Mouse (Mus musculus) gastrocnemius, adult 2 months (tissue): ENCODE data around the gene Diaph3. TPM values are rescaled to one million over a fixed set of nuclear protein-coding genes. Genes with fewer than 3 reads are reported as not detected.
"Not testable (repeated sequence)": the region's sequence is repeated elsewhere in the genome, so short reads cannot be mapped to it uniquely, and the experiment has no call there.

Experiments
- DNase-seq: peaks from one replicate; pipeline ENCODE4 v3.0.0; 2022
- H3K27ac ChIP-seq: fragments of 200-600 bp; 2 replicates; pipeline ENCODE4 v1.8.1; 2022; ENCODE audit warnings: mild to moderate bottlenecking
- H3K4me3 ChIP-seq: fragments of 200-600 bp; 2 replicates; pipeline ENCODE4 v1.8.1; 2022; ENCODE audit warnings: mild to moderate bottlenecking, moderate library complexity
- CTCF ChIP-seq: fragments of 200-600 bp; IDR thresholded peaks from 2 replicates; pipeline ENCODE4 v1.8.1; 2022; ENCODE audit warnings: antibody characterized with exemption, mild to moderate bottlenecking, moderate library complexity
- intact Hi-C: fragments of 180-260 bp; cut with DNase I; formaldehyde crosslinking; loops from one replicate; pipeline ENCODE4 v1.15.1; 2025
- total RNA-seq, 2 experiments: library from RNA; stranded (reverse); gene quantifications; 2 replicates each; pipeline ENCODE4 v1.2.3; 2021

Gene Diaph3
- total RNA-seq, 2 experiments from 2014 or later, result 0.08 TPM; not detected in 1

GRCm38 (mm10) chr14:86736646-86737045 is 404.4 kb downstream of the Diaph3 start:
- intact Hi-C loops, result no loop called here
- no peak overlapping the region for H3K27ac ChIP-seq
- TF ChIP-seq CTCF, result no peak

GRCm38 (mm10) chr14:86731300-86731699 is 409.7 kb downstream of the Diaph3 start:
- H3K27ac ChIP-seq, result no peak overlapping the region
- no peak overlapping the region for H3K4me3 ChIP-seq
- no peak for DNase-seq
- TF ChIP-seq CTCF, result no peak
- intact Hi-C loops, result no loop called here

More at GRCm38 (mm10) chr14:86736646-86737045, 404.4 kb downstream of the Diaph3 start:
- no peak overlapping the region for H3K4me3 ChIP-seq
- DNase-seq, result no peak

GRCm38 (mm10) chr14:86729617-86730098 is 411.4 kb downstream of the Diaph3 start:
- Histone ChIP-seq H3K4me3 (no peak overlapping the region), H3K27ac (no peak overlapping the region)
- TF ChIP-seq CTCF, result no peak
- intact Hi-C loops, result no loop called here
- DNase-seq, result no peak

- Histone ChIP-seq H3K4me3 (no peak overlapping the region), H3K27ac (no peak overlapping the region)
- intact Hi-C loops, result no loop called here
- TF ChIP-seq CTCF, result no peak
- DNase-seq, result no peak
Observed at GRCm38 (mm10) chr14:86727538-86728045, 413.4 kb downstream of the Diaph3 start.

- H3K4me3 ChIP-seq, result no peak overlapping the region
- intact Hi-C loops, result no loop called here
- no peak for TF ChIP-seq CTCF
- H3K27ac ChIP-seq, result no peak overlapping the region
- DNase-seq, result no peak
Observed at GRCm38 (mm10) chr14:86721768-86722167, 419.3 kb downstream of the Diaph3 start.

- no peak overlapping the region for H3K4me3 ChIP-seq
- TF ChIP-seq CTCF, result no peak
- no peak overlapping the region for H3K27ac ChIP-seq
- DNase-seq, result no peak
- intact Hi-C loops, result no loop called here
Observed at GRCm38 (mm10) chr14:86721082-86721481, 420.0 kb downstream of the Diaph3 start.

- intact Hi-C loops, H3K4me3 ChIP-seq, H3K27ac ChIP-seq, DNase-seq: not testable (repeated sequence)
Observed at GRCm38 (mm10) chr14:86720408-86720807, 420.6 kb downstream of the Diaph3 start.

- Histone ChIP-seq H3K4me3 (no peak overlapping the region), H3K27ac (no peak overlapping the region)
- DNase-seq, result no peak
- no peak for TF ChIP-seq CTCF
- intact Hi-C loops, result no loop called here
Observed at GRCm38 (mm10) chr14:86714088-86714690, 426.8 kb downstream of the Diaph3 start.

GRCm38 (mm10) chr14:86704080-86704479 is 437.0 kb downstream of the Diaph3 start:
- no peak for DNase-seq
- Histone ChIP-seq H3K27ac (no peak overlapping the region), H3K4me3 (no peak overlapping the region)
- intact Hi-C loops, result no loop called here
- no peak for TF ChIP-seq CTCF

GRCm38 (mm10) chr14:86701145-86701544 is 439.9 kb downstream of the Diaph3 start:
- Histone ChIP-seq H3K4me3 (no peak overlapping the region), H3K27ac (no peak overlapping the region)
- intact Hi-C loops, result no loop called here
- no peak for DNase-seq
- TF ChIP-seq CTCF, result no peak

GRCm38 (mm10) chr14:86697887-86698286 is 443.1 kb downstream of the Diaph3 start:
- no peak overlapping the region for H3K27ac ChIP-seq
- H3K4me3 ChIP-seq, result no peak overlapping the region
- no peak for DNase-seq
- no peak for TF ChIP-seq CTCF
- intact Hi-C loops, result no loop called here

GRCm38 (mm10) chr14:86692714-86693113 is 448.3 kb downstream of the Diaph3 start:
- no peak overlapping the region for H3K4me3 ChIP-seq
- intact Hi-C loops, result no loop called here
- TF ChIP-seq CTCF, result no peak

GRCm38 (mm10) chr14:86691298-86691697 is 449.7 kb downstream of the Diaph3 start:
- H3K4me3 ChIP-seq, result no peak overlapping the region
- no peak overlapping the region for H3K27ac ChIP-seq
- intact Hi-C loops, result no loop called here
- no peak for TF ChIP-seq CTCF
- DNase-seq, result no peak

More at GRCm38 (mm10) chr14:86692714-86693113, 448.3 kb downstream of the Diaph3 start:
- DNase-seq, result no peak
- H3K27ac ChIP-seq, result no peak overlapping the region
